Mouse (Mus musculus) lung, adult 2 months (tissue): Measurements from ENCODE around the gene Tuba3a. TPM values are rescaled to one million over a fixed set of nuclear protein-coding genes. Genes with fewer than 3 reads are reported as not detected.

Experiments used
- DNase-seq: peaks from one replicate; pipeline ENCODE4 v3.0.0; 2022
- H3K4me1 ChIP-seq: fragments of 200-500 bp; 2 replicates; pipeline ENCODE4 v1.6.1; 2011; ENCODE audit warnings: low read length; ENCODE audit not compliant: control insufficient read depth, insufficient read depth
- H3K4me3 ChIP-seq: fragments of 200-500 bp; replicated peaks from 2 replicates; pipeline ENCODE3; 2011; ENCODE audit warnings: low read depth, mild to moderate bottlenecking, control low read depth, low read length; ENCODE audit errors: extremely low read depth
- CTCF ChIP-seq: fragments of 200-500 bp; IDR thresholded peaks from 2 replicates; pipeline ENCODE4 v1.5.1; 2011; ENCODE audit warnings: mild to moderate bottlenecking, low read length, control low read depth; ENCODE audit not compliant: insufficient read depth
- POLR2A ChIP-seq: fragments of 200-500 bp; IDR thresholded peaks from 2 replicates; pipeline ENCODE4 v1.6.1; 2011; ENCODE audit warnings: low read depth, mild to moderate bottlenecking, control low read depth, low read length, borderline replicate concordance; ENCODE audit errors: extremely low read depth
- WGBS: fragments of 180-500 bp; shearing (Covaris S2); methylation state at CpG from one replicate; pipeline ENCODE4 v1.1.7; 2018; 5-methylcytosine and 5-hydroxymethylcytosine counted together
- polyA plus RNA-seq: library from polyadenylated mRNA; depleted of rRNA; stranded (reverse); fragments of >200 nt; gene quantifications from 2 replicates; pipeline ENCODE4 v1.2.3, GENCODE M21; 2012

Tuba3a gene
- polyA plus RNA-seq, 1 experiment = 0.17 TPM

GRCm38 (mm10) chr6:125252711-125253110, 33.1 kb downstream of the Tuba3a start:
- WGBS = 73% methylated on average over 8 of the region's 8 CpGs
- no peak for DNase-seq
- Histone ChIP-seq H3K4me1 (no peaks in the 10 kb centered on the region), H3K4me3 (no peak overlapping the region)
- no peak for TF ChIP-seq POLR2A
- TF ChIP-seq CTCF = no peak

- TF ChIP-seq POLR2A = no peak
- TF ChIP-seq CTCF = no peak
- Histone ChIP-seq H3K4me3 (no peak overlapping the region), H3K4me1 (no peaks in the 10 kb centered on the region)
- DNase-seq = no peak
- 73% methylated on average over 3 of the region's 3 CpGs for WGBS
Measured at GRCm38 (mm10) chr6:125252285-125252684, 33.6 kb downstream of the Tuba3a start.

GRCm38 (mm10) chr6:125244551-125244950, 41.3 kb downstream of the Tuba3a start:
- whole genome bisulfite sequencing = 36% methylated on average over 1 of the region's 1 CpGs
- TF ChIP-seq CTCF = no peak
- no peak for TF ChIP-seq POLR2A
- H3K4me3 ChIP-seq = no peak overlapping the region
- DNase-seq = no peak
- no peaks in the 10 kb centered on the region for H3K4me1 ChIP-seq

GRCm38 (mm10) chr6:125241566-125241965, 44.3 kb downstream of the Tuba3a start:
- no peak for DNase-seq
- TF ChIP-seq POLR2A (no peak), CTCF (no peak)
- 74% methylated on average over 8 of the region's 8 CpGs for WGBS
- H3K4me1 ChIP-seq = no peaks in the 10 kb centered on the region; the same call in 1 of the 2 replicates
- no peak overlapping the region for H3K4me3 ChIP-seq

- 84% methylated on average over 5 of the region's 5 CpGs for WGBS
- H3K4me3 ChIP-seq = no peak overlapping the region
- no peak for DNase-seq
- TF ChIP-seq CTCF (no peak), POLR2A (no peak)
- no peaks in the 10 kb centered on the region; the same call in 1 of the 2 replicates for H3K4me1 ChIP-seq
Measured at GRCm38 (mm10) chr6:125240617-125241016, 45.2 kb downstream of the Tuba3a start.

GRCm38 (mm10) chr6:125239547-125239946, 46.3 kb downstream of the Tuba3a start:
- Histone ChIP-seq H3K4me3 (no peak overlapping the region), H3K4me1 (no peaks in the 10 kb centered on the region; the same call in 1 of the 2 replicates)
- TF ChIP-seq CTCF = no peak
- no peak for TF ChIP-seq POLR2A
- DNase-seq = no peak
- WGBS = 90% methylated on average over 5 of the region's 5 CpGs

- no peak overlapping the region for H3K4me3 ChIP-seq
- WGBS = 24% methylated on average over 6 of the region's 6 CpGs
- DNase-seq = no peak
- TF ChIP-seq POLR2A = no peak
- no peak for TF ChIP-seq CTCF
- H3K4me1 ChIP-seq = peaks cover 7% of the 10 kb centered on the region
Measured at GRCm38 (mm10) chr6:125238396-125238795, 47.4 kb downstream of the Tuba3a start.

- Histone ChIP-seq H3K4me1 (peaks cover 7% of the 10 kb centered on the region), H3K4me3 (no peak overlapping the region)
- no peak for TF ChIP-seq CTCF
- TF ChIP-seq POLR2A = no peak
- 71% methylated on average over 4 of the region's 4 CpGs for WGBS
- no peak for DNase-seq
Measured at GRCm38 (mm10) chr6:125237421-125237820, 48.4 kb downstream of the Tuba3a start.

- Histone ChIP-seq H3K4me1 (peaks cover 7% of the 10 kb centered on the region), H3K4me3 (no peak within 1 kb of the TSS)
- no peak for DNase-seq
- WGBS = 62% methylated on average over 6 of the region's 6 CpGs
- TF ChIP-seq POLR2A (no peak), CTCF (no peak)
Measured at GRCm38 (mm10) chr6:125236782-125237181, 49.1 kb downstream of the Tuba3a start, which contains the start of gene Cd27. Gene Cd27 (minus strand): TSS chr6:125237010.

GRCm38 (mm10) chr6:125236341-125236740, 49.5 kb downstream of the Tuba3a start:
- TF ChIP-seq POLR2A (no peak), CTCF (no peak)
- H3K4me1 ChIP-seq = peaks cover 7% of the 10 kb centered on the region
- no peak for DNase-seq
- WGBS = 80% methylated on average over 6 of the region's 6 CpGs
- H3K4me3 ChIP-seq = no peak overlapping the region
